Mouse (Mus musculus): ENCODE data around the gene Sltm.
"Not testable (repeated sequence)": the region's sequence is repeated elsewhere in the genome, so short reads cannot be mapped to it uniquely, and the experiment has no call there.

The Sltm gene

GRCm38 (mm10) chr9:70542305-70543041 is at the start of gene Sltm:
Sltm (plus strand) TSS chr9:70542754.
- peak; percentile 89 for DNase-seq (ENCODE audit: low read depth, low spot score)

- no peak for DNase-seq (ENCODE audit: low read depth, low spot score)
Observed at GRCm38 (mm10) chr9:70493038-70493437, 49.5 kb upstream of the Sltm start.

GRCm38 (mm10) chr9:70496990-70497389 is 45.6 kb upstream of the Sltm start:
- no peak for DNase-seq (ENCODE audit: low read depth, low spot score)

- no peak for DNase-seq (ENCODE audit: low read depth, low spot score)
Observed at GRCm38 (mm10) chr9:70502284-70503014, 40.1 kb upstream of the Sltm start.

GRCm38 (mm10) chr9:70503015-70503603 is 39.4 kb upstream of the Sltm start:
- DNase-seq (ENCODE audit: low read depth, low spot score): no peak

GRCm38 (mm10) chr9:70503626-70504041 is 38.9 kb upstream of the Sltm start, which contains the start of gene Rnf111:
Rnf111 (minus strand) TSS chr9:70503725.
- peak; percentile 92 for DNase-seq (ENCODE audit: low read depth, low spot score)

GRCm38 (mm10) chr9:70506186-70506585 is 36.4 kb upstream of the Sltm start:
- DNase-seq (ENCODE audit: low read depth, low spot score): no peak

- DNase-seq (ENCODE audit: low read depth, low spot score): no peak
Observed at GRCm38 (mm10) chr9:70506787-70507186, 35.8 kb upstream of the Sltm start.

GRCm38 (mm10) chr9:70509906-70510525 is 32.5 kb upstream of the Sltm start:
- DNase-seq (ENCODE audit: low read depth, low spot score): no peak

- DNase-seq (ENCODE audit: low read depth, low spot score): no peak
Observed at GRCm38 (mm10) chr9:70510998-70511583, 31.5 kb upstream of the Sltm start.

- DNase-seq (ENCODE audit: low read depth, low spot score): no peak
Observed at GRCm38 (mm10) chr9:70511681-70512080, 30.9 kb upstream of the Sltm start.

GRCm38 (mm10) chr9:70520651-70521050 is 21.9 kb upstream of the Sltm start:
- DNase-seq (ENCODE audit: low read depth, low spot score): no peak

GRCm38 (mm10) chr9:70523813-70524212 is 18.7 kb upstream of the Sltm start:
- no peak for DNase-seq (ENCODE audit: low read depth, low spot score)

- no peak for DNase-seq (ENCODE audit: low read depth, low spot score)
Observed at GRCm38 (mm10) chr9:70524366-70524765, 18.2 kb upstream of the Sltm start.

GRCm38 (mm10) chr9:70533328-70533727 is 9.2 kb upstream of the Sltm start:
- no peak for DNase-seq (ENCODE audit: low read depth, low spot score)

GRCm38 (mm10) chr9:70541584-70541983 is 970 bp upstream of the Sltm start:
- no peak for DNase-seq (ENCODE audit: low read depth, low spot score)

GRCm38 (mm10) chr9:70543048-70543880 is 710 bp downstream of the Sltm start:
- DNase-seq (ENCODE audit: low read depth, low spot score): peak; percentile 8

- no peak for DNase-seq (ENCODE audit: low read depth, low spot score)
Observed at GRCm38 (mm10) chr9:70543985-70544384, 1.4 kb downstream of the Sltm start.

GRCm38 (mm10) chr9:70544831-70545230 is 2.3 kb downstream of the Sltm start:
- DNase-seq (ENCODE audit: low read depth, low spot score): no peak

- DNase-seq (ENCODE audit: low read depth, low spot score): not testable (repeated sequence)
Observed at GRCm38 (mm10) chr9:70546576-70546975, 4.0 kb downstream of the Sltm start.

GRCm38 (mm10) chr9:70548304-70548703 is 5.8 kb downstream of the Sltm start:
- DNase-seq (ENCODE audit: low read depth, low spot score): peak; percentile 16
